In genomic region chr3:89396654-89397005, GRCm38 (mm10) we compare ENCODE assay signal across 8 mouse cellular contexts. TPM values are rescaled to one million over a fixed set of nuclear protein-coding genes. Genes with fewer than 3 reads are reported as not detected.
DNase-seq lines count a peak whose midpoint lies in the region; ATAC-seq and TF ChIP-seq lines count a peak whose summit lies in the region.
"Had no signal": no experiment of that assay in that cellular context is flagged by ENCODE, and none has a peak within 500 bp of the region (broad histone marks: within the 10 kb centered on the region; RNA-seq: fewer than 3 reads in every experiment).

No protein-coding gene starts in this region.

- H3K9me3 ChIP-seq in lung, embryonic 14.5 days (ENCODE audit: low read depth, low read length), result no peaks in the 10 kb centered on the region
- no peaks in the 10 kb centered on the region for H3K9me3 ChIP-seq in forebrain, embryonic 10.5 days
- no peaks in the 10 kb centered on the region for H3K9me3 ChIP-seq in limb, embryonic 12.5 days

- peak overlapping the region; percentile 59 for H3K9ac ChIP-seq in lung, embryonic 14.5 days
- peak overlapping the region; percentile 58 for H3K9ac ChIP-seq in limb, embryonic 12.5 days (replicated peaks)

- no peak for TF ChIP-seq POLR2A in small intestine, adult 2 months (IDR thresholded peaks at IDR 0.05; ENCODE audit: low read depth, low read length)

- WGBS in lung, embryonic 14.5 days, result 1% methylated on average over 4 of the region's 4 CpGs
- WGBS in forebrain, embryonic 10.5 days, result 3% methylated on average over 4 of the region's 4 CpGs
- 2% methylated on average over 4 of the region's 4 CpGs for WGBS in limb, embryonic 12.5 days
- WGBS in small intestine, adult 2 months, result 3% methylated on average over 4 of the region's 4 CpGs

- no peaks in the 10 kb centered on the region for H3K36me3 ChIP-seq in lung, embryonic 14.5 days (ENCODE audit: insufficient read depth)
- H3K36me3 ChIP-seq in forebrain, embryonic 10.5 days (replicated peaks), result peaks cover 14% of the 10 kb centered on the region
- peaks cover 5% of the 10 kb centered on the region; the same call in 1 of the 2 replicates for H3K36me3 ChIP-seq in limb, embryonic 12.5 days
- H3K36me3 ChIP-seq in small intestine, adult 2 months (ENCODE audit: control insufficient read depth, insufficient read depth, low read length), result peaks cover 7% of the 10 kb centered on the region

- H3K4me1 ChIP-seq in lung, embryonic 14.5 days (ENCODE audit: insufficient read depth), result peaks cover 13% of the 10 kb centered on the region
- H3K4me1 ChIP-seq in forebrain, embryonic 10.5 days, result peaks cover 54% of the 10 kb centered on the region
- H3K4me1 ChIP-seq in limb, embryonic 12.5 days (replicated peaks), result peaks cover 47% of the 10 kb centered on the region
- no peaks in the 10 kb centered on the region; the same call in 1 of the 2 replicates for H3K4me1 ChIP-seq in small intestine, adult 2 months (ENCODE audit: control insufficient read depth, insufficient read depth, insufficient read length, low read length)

- DNase-seq in lung, embryonic 14.5 days, result no peak
- DNase-seq in lung, postnatal 36 days, result no peak
- no peak for DNase-seq in forebrain, embryonic 10.5 days (ENCODE audit: extremely low spot score, low spot score)
- no peak for DNase-seq in layer of hippocampus, postnatal 36 days
- no peak for DNase-seq in cerebellum, postnatal 25 days

- no peak for ATAC-seq in lung, embryonic 14.5 days (ENCODE audit: insufficient read depth)
- no peak for ATAC-seq in limb, embryonic 12.5 days (ENCODE audit: insufficient number of reproducible peaks, insufficient read depth, low FRiP score, low TSS enrichment, low read depth)
- ATAC-seq: activated CD4-positive, CD25-positive, alpha-beta regulatory T cell, adult 4 months had no signal

- H3K4me2 ChIP-seq in lung, embryonic 14.5 days, result peak overlapping the region; percentile 100
- peak overlapping the region; percentile 100 for H3K4me2 ChIP-seq in limb, embryonic 12.5 days

- no peak overlapping the region for H3K27ac ChIP-seq in lung, embryonic 14.5 days (ENCODE audit: low read depth)
- H3K27ac ChIP-seq in forebrain, embryonic 10.5 days, result peak overlapping the region; percentile 90
- H3K27ac ChIP-seq in limb, embryonic 12.5 days, result peak overlapping the region; percentile 79; the same call in 1 of the 2 replicates
- H3K27ac ChIP-seq in small intestine, adult 2 months (ENCODE audit: insufficient read depth, low read depth, low read length), result no peak overlapping the region

- no peak for TF ChIP-seq CTCF in lung, embryonic 14.5 days (IDR thresholded peaks at IDR 0.05; ENCODE audit: low read depth)
- no peak for TF ChIP-seq CTCF in small intestine, adult 2 months (IDR thresholded peaks at IDR 0.05; ENCODE audit: extremely low read depth, insufficient read length, insufficient replicate concordance, low read depth, low read length)

- no peaks in the 10 kb centered on the region; the same call in 1 of the 2 replicates for H3K27me3 ChIP-seq in lung, embryonic 14.5 days (ENCODE audit: insufficient read depth, low read length)
- H3K27me3 ChIP-seq in forebrain, embryonic 10.5 days (ENCODE audit: poor library complexity, severe bottlenecking), result peaks cover 23% of the 10 kb centered on the region
- H3K27me3 ChIP-seq in limb, embryonic 12.5 days, result peaks cover 16% of the 10 kb centered on the region
- no peaks in the 10 kb centered on the region for H3K27me3 ChIP-seq in small intestine, adult 2 months (ENCODE audit: control insufficient read depth, insufficient read depth, low read length)

- peak overlapping the region; percentile 56 for H3K4me3 ChIP-seq in lung, embryonic 14.5 days (ENCODE audit: low read depth, low read length)
- peak overlapping the region; percentile 75 for H3K4me3 ChIP-seq in forebrain, embryonic 10.5 days
- H3K4me3 ChIP-seq in limb, embryonic 12.5 days (replicated peaks), result peak overlapping the region; percentile 53
- peak overlapping the region; percentile 72; the same call in 1 of the 2 replicates for H3K4me3 ChIP-seq in small intestine, adult 2 months (ENCODE audit: low read depth, low read length)

RNA-seq across cellular contexts. Expression of gene Zbtb7b, which starts 2.1 kb away (rescaled TPM):
- 1.6 and 1.7 TPM in 2 replicates for polyA plus RNA-seq in lung, embryonic 14.5 days (2014; fragmentation: Nextera tagmentation; extraction: Ambion mirVana)
- 0.65 and 0.69 TPM in 2 replicates for polyA plus RNA-seq in forebrain, embryonic 10.5 days (2016; fragmentation: Nextera tagmentation; extraction: Ambion mirVana)
- 0.79 and 1.2 TPM in 2 replicates for polyA plus RNA-seq in limb, embryonic 12.5 days (2016; fragmentation: Nextera tagmentation; extraction: Ambion mirVana)
- polyA plus RNA-seq in small intestine, adult 2 months (2012; rRNA removed), result 97.8 and 262 TPM in 2 replicates
- total RNA-seq in layer of hippocampus, postnatal 36 days (2021), result 10 to 100 TPM; 15.1 to 16.1 TPM

RNA-seq across cellular contexts. Expression of gene Lenep, which starts 6.0 kb away (rescaled TPM):
- 0.19 and 0.33 TPM in 2 replicates for polyA plus RNA-seq in lung, embryonic 14.5 days (2014; fragmentation: Nextera tagmentation; extraction: Ambion mirVana)
- polyA plus RNA-seq in forebrain, embryonic 10.5 days (2016; fragmentation: Nextera tagmentation; extraction: Ambion mirVana), result 0.15 and 0.23 TPM in 2 replicates
- polyA plus RNA-seq in limb, embryonic 12.5 days (2016; fragmentation: Nextera tagmentation; extraction: Ambion mirVana), result 1.0 TPM in 1 of 2 replicates, not detected in the other
- 0.85 TPM in 1 of 2 replicates, not detected in the other for polyA plus RNA-seq in small intestine, adult 2 months (2012; rRNA removed)
- 1 to 10 TPM; 4.6 to 6.3 TPM for total RNA-seq in layer of hippocampus, postnatal 36 days (2021)

RNA-seq across cellular contexts. Expression of gene Flad1, which starts 15.0 kb away (rescaled TPM):
- polyA plus RNA-seq in lung, embryonic 14.5 days (2014; fragmentation: Nextera tagmentation; extraction: Ambion mirVana), result 18.1 and 18.2 TPM in 2 replicates
- polyA plus RNA-seq in forebrain, embryonic 10.5 days (2016; fragmentation: Nextera tagmentation; extraction: Ambion mirVana), result 27.0 and 29.8 TPM in 2 replicates
- polyA plus RNA-seq in limb, embryonic 12.5 days (2016; fragmentation: Nextera tagmentation; extraction: Ambion mirVana), result 25.0 and 26.4 TPM in 2 replicates
- 22.1 and 36.1 TPM in 2 replicates for polyA plus RNA-seq in small intestine, adult 2 months (2012; rRNA removed)
- total RNA-seq in layer of hippocampus, postnatal 36 days (2021), result 10 to 100 TPM; 35.8 to 39.2 TPM

RNA-seq across cellular contexts. Expression of gene Cks1b, which starts 21.6 kb away (rescaled TPM):
- 655 and 692 TPM in 2 replicates for polyA plus RNA-seq in lung, embryonic 14.5 days (2014; fragmentation: Nextera tagmentation; extraction: Ambion mirVana)
- 681 and 720 TPM in 2 replicates for polyA plus RNA-seq in forebrain, embryonic 10.5 days (2016; fragmentation: Nextera tagmentation; extraction: Ambion mirVana)
- 585 and 619 TPM in 2 replicates for polyA plus RNA-seq in limb, embryonic 12.5 days (2016; fragmentation: Nextera tagmentation; extraction: Ambion mirVana)
- polyA plus RNA-seq in small intestine, adult 2 months (2012; rRNA removed), result 6.2 and 13.7 TPM in 2 replicates
- total RNA-seq in layer of hippocampus, postnatal 36 days (2021), result 1 to 10 TPM; 3.1 TPM

RNA-seq across cellular contexts. Expression of gene Shc1, which starts 21.6 kb away (rescaled TPM):
- 69.5 and 75.2 TPM in 2 replicates for polyA plus RNA-seq in lung, embryonic 14.5 days (2014; fragmentation: Nextera tagmentation; extraction: Ambion mirVana)
- polyA plus RNA-seq in forebrain, embryonic 10.5 days (2016; fragmentation: Nextera tagmentation; extraction: Ambion mirVana), result 49.4 and 53.2 TPM in 2 replicates
- polyA plus RNA-seq in limb, embryonic 12.5 days (2016; fragmentation: Nextera tagmentation; extraction: Ambion mirVana), result 84.4 and 90.9 TPM in 2 replicates
- 33.6 and 63.5 TPM in 2 replicates for polyA plus RNA-seq in small intestine, adult 2 months (2012; rRNA removed)
- total RNA-seq in layer of hippocampus, postnatal 36 days (2021), result 10 to 100 TPM; 12.1 to 12.4 TPM

Comparison
In these comparisons a context has a peak if more than half of its experiments do, and no peak if none do; other contexts are left out.
1. H3K27ac ChIP-seq: peak in forebrain, embryonic 10.5 days (single experiment) and limb, embryonic 12.5 days (single experiment); none in lung, embryonic 14.5 days (single experiment) and small intestine, adult 2 months (single experiment).
2. RNA of gene Zbtb7b, which starts 2.1 kb away (polyA plus RNA-seq): 97.8 to 262 TPM in small intestine, adult 2 months; 1.6 to 1.7 TPM in lung, embryonic 14.5 days, 0.79 to 1.2 TPM in limb, embryonic 12.5 days and 0.65 to 0.69 TPM in forebrain, embryonic 10.5 days; every median in the first group is over 10 times any median in the second.
3. Peak in every context shown above with its lines, with median percentiles within 50 percentile points of each other: H3K4me3 ChIP-seq.